15 mouse cellular contexts compared by ENCODE assay signal in genomic region chr8:107571486-107572135, GRCm38 (mm10). TPM values are rescaled to one million over a fixed set of nuclear protein-coding genes. Genes with fewer than 3 reads are reported as not detected.
DNase-seq lines count a peak whose midpoint lies in the region; ATAC-seq and TF ChIP-seq lines count a peak whose summit lies in the region.
"Had no signal": no experiment of that assay in that cellular context is flagged by ENCODE, and none has a peak within 500 bp of the region (broad histone marks: within the 10 kb centered on the region; RNA-seq: fewer than 3 reads in every experiment).

No protein-coding gene starts in this region.

- H3K4me3 ChIP-seq in liver, adult 2 months (ENCODE audit: insufficient read depth, low read depth, low read length): no peak overlapping the region
- no peak overlapping the region for H3K4me3 ChIP-seq in liver, embryonic 11.5 days (ENCODE audit: low read depth, low read length)
- H3K4me3 ChIP-seq in limb, embryonic 10.5 days: no peak overlapping the region
- H3K4me3 ChIP-seq: embryonic facial prominence, embryonic 13.5 days; heart, embryonic 15.5 days; midbrain, embryonic 10.5 days had no signal

- no peak for ATAC-seq in liver, embryonic 11.5 days (replicated peaks; ENCODE audit: low FRiP score)
- ATAC-seq: hindbrain, embryonic 16.5 days had no signal

- no peaks in the 10 kb centered on the region for H3K79me2 ChIP-seq in liver, adult 2 months (ENCODE audit: control insufficient read depth, insufficient read depth, low read length)

- no peak for TF ChIP-seq CTCF in liver, adult 2 months (IDR thresholded peaks at IDR 0.05; ENCODE audit: low read depth, low read length)

- no peak overlapping the region for H3K27ac ChIP-seq in liver, adult 2 months (replicated peaks; ENCODE audit: insufficient read depth, low read depth, low read length)
- H3K27ac ChIP-seq in liver, embryonic 11.5 days (ENCODE audit: low read depth, low read length): no peak overlapping the region
- peak overlapping the region; percentile 32; the same call in 1 of the 2 replicates for H3K27ac ChIP-seq in limb, embryonic 10.5 days
- H3K27ac ChIP-seq: embryonic facial prominence, embryonic 13.5 days; heart, embryonic 15.5 days; midbrain, embryonic 10.5 days had no signal

- no peak for TF ChIP-seq POLR2A in liver, adult 2 months (IDR thresholded peaks at IDR 0.05; ENCODE audit: extremely low read depth, insufficient read depth, low read length)

- DNase-seq in heart, adult 11 months: peak; percentile 63
- DNase-seq in heart, adult 9 months (ENCODE audit: low spot score in 2 of 2): no peak
- DNase-seq in liver, adult 2 months (ENCODE audit: extremely low read depth, low read depth, low spot score): peak; percentile 60
- DNase-seq in liver, embryonic 11.5 days (ENCODE audit: low spot score): no peak
- DNase-seq in kidney, adult 8-10 months: peak; percentile 28 to 43
- no peak for DNase-seq in limb, embryonic 10.5 days (ENCODE audit: low spot score)
- no peak for DNase-seq in cerebellum, adult 11 months
- DNase-seq in urinary bladder, adult 18-20 months (ENCODE audit: low spot score in 2 of 2): no peak
- DNase-seq: liver; lung, postnatal 36 days; right cerebral cortex, postnatal 25 days had no signal

- H3K4me1 ChIP-seq in liver, adult 2 months (ENCODE audit: control insufficient read depth, insufficient read depth, low read length): peaks cover 1% of the 10 kb centered on the region
- peaks cover 3% of the 10 kb centered on the region; the same call in 1 of the 2 replicates for H3K4me1 ChIP-seq in liver, embryonic 11.5 days (replicated peaks; ENCODE audit: control insufficient read depth, insufficient read depth, low read length)
- H3K4me1 ChIP-seq in limb, embryonic 10.5 days: peaks cover 12% of the 10 kb centered on the region

- WGBS in liver, adult 2 months: 48% methylated on average over 7 of the region's 7 CpGs
- 75% methylated on average over 7 of the region's 7 CpGs for WGBS in liver, embryonic 11.5 days
- WGBS in limb, embryonic 10.5 days: 83% methylated on average over 7 of the region's 7 CpGs

- H3K4me2 ChIP-seq in liver, embryonic 11.5 days: no peak overlapping the region
- H3K4me2 ChIP-seq: embryonic facial prominence, embryonic 13.5 days; heart, embryonic 15.5 days had no signal

- no peaks in the 10 kb centered on the region for H3K9me3 ChIP-seq in liver, embryonic 11.5 days (ENCODE audit: control insufficient read depth, low read length)
- H3K9me3 ChIP-seq in limb, embryonic 10.5 days (replicated peaks): no peaks in the 10 kb centered on the region
- H3K9me3 ChIP-seq: embryonic facial prominence, embryonic 13.5 days; heart, embryonic 15.5 days; midbrain, embryonic 10.5 days had no signal

- no peak overlapping the region for H3K9ac ChIP-seq in liver, adult 2 months (ENCODE audit: low read depth, low read length)
- no peak overlapping the region for H3K9ac ChIP-seq in liver, embryonic 11.5 days (ENCODE audit: low read depth, low read length)
- H3K9ac ChIP-seq: embryonic facial prominence, embryonic 13.5 days; heart, embryonic 15.5 days had no signal

- no peaks in the 10 kb centered on the region for H3K27me3 ChIP-seq in liver, adult 2 months (ENCODE audit: control insufficient read depth, insufficient read depth, low read length)
- H3K27me3 ChIP-seq in liver, embryonic 11.5 days (replicated peaks; ENCODE audit: control insufficient read depth, insufficient read depth, low read length): no peaks in the 10 kb centered on the region
- H3K27me3 ChIP-seq in limb, embryonic 10.5 days (ENCODE audit: low read depth, poor library complexity, severe bottlenecking): no peaks in the 10 kb centered on the region
- H3K27me3 ChIP-seq: embryonic facial prominence, embryonic 13.5 days; heart, embryonic 15.5 days had no signal

- no peaks in the 10 kb centered on the region for H3K36me3 ChIP-seq in liver, adult 2 months (ENCODE audit: control insufficient read depth, insufficient read depth, low read length)
- no peaks in the 10 kb centered on the region for H3K36me3 ChIP-seq in liver, embryonic 11.5 days (ENCODE audit: control insufficient read depth, insufficient read depth, low read length)
- H3K36me3 ChIP-seq in limb, embryonic 10.5 days: no peaks in the 10 kb centered on the region
- H3K36me3 ChIP-seq: embryonic facial prominence, embryonic 13.5 days; heart, embryonic 15.5 days; midbrain, embryonic 10.5 days had no signal

RNA-seq across cellular contexts. Expression of gene Psmd7, which starts 16.7 kb away (rescaled TPM):
- total RNA-seq in liver, adult 2 months (2014; rRNA removed): 26.6 and 32.7 TPM in 2 replicates
- 48.6 and 49.9 TPM in 2 replicates for polyA plus RNA-seq in liver, adult 2 months (2012; rRNA removed)
- 358 and 365 TPM in 2 replicates for polyA plus RNA-seq in liver, embryonic 11.5 days (2014; fragmentation: Nextera tagmentation; extraction: Ambion mirVana)
- polyA plus RNA-seq in limb, embryonic 10.5 days (2016; fragmentation: Nextera tagmentation; extraction: Ambion mirVana): 399 and 404 TPM in 2 replicates

Comparison
In these comparisons a context has a peak if more than half of its experiments do, and no peak if none do; other contexts are left out.
1. DNase-seq: peak in heart, adult 11 months (single experiment), liver, adult 2 months (single experiment) and kidney, adult 8-10 months (2 of 2); none in heart, adult 9 months (0 of 2), liver, embryonic 11.5 days (single experiment), limb, embryonic 10.5 days (single experiment), cerebellum, adult 11 months (single experiment) and urinary bladder, adult 18-20 months (0 of 2).